Comparison of ENCODE assay signal across 11 mouse cellular contexts in the genomic region with DNA sequence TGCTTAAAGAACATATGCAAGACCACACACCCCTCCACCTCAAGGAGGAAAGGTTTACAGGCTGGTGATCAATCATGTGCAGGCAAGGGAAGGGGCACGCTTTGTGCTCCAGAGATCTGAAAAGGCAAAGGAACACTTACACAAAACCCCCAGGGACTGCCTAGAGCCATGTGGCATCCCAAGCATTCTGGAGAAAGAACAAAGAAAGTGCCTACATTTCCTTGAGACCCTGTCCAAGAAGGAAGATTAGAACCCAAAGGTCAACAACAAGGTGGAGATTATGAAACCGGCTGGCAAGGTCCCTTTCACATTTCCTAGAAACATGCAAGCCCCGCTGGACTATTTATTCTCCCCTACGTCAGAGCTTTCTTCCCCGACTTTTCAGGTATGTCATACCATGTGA. TPM values are rescaled to one million over a fixed set of nuclear protein-coding genes. Genes with fewer than 3 reads are reported as not detected.
DNase-seq lines count a peak whose midpoint lies in the region; ATAC-seq lines count a peak whose summit lies in the region.
"Had no signal": no experiment of that assay in that cellular context is flagged by ENCODE, and none has a peak within 500 bp of the region (broad histone marks: within the 10 kb centered on the region; RNA-seq: fewer than 3 reads in every experiment).

No protein-coding gene starts in this region.

- WGBS in lung, embryonic 15.5 days = 43% methylated on average over 5 of the region's 5 CpGs
- WGBS in liver, embryonic 12.5 days (ENCODE audit: insufficient replicate concordance) = 66% methylated on average over 5 of the region's 5 CpGs
- 58% methylated on average over 5 of the region's 5 CpGs for WGBS in hindbrain, embryonic 14.5 days

- H3K27ac ChIP-seq in lung, embryonic 15.5 days = peak overlapping the region; percentile 36; the same call in 1 of the 2 replicates
- H3K27ac ChIP-seq in liver, embryonic 12.5 days = no peak overlapping the region
- no peak overlapping the region for H3K27ac ChIP-seq in hindbrain, embryonic 14.5 days
- H3K27ac ChIP-seq: neural tube, embryonic 13.5 days had no signal

- DNase-seq in adrenal gland, postnatal 14 days = peak; percentile 36
- DNase-seq in adrenal gland, adult 18-20 months (ENCODE audit: low spot score in 2 of 2) = no peak
- peak; percentile 41 for DNase-seq in 3T3-L1 (ENCODE audit: low read depth, low spot score)
- peak; percentile 80 for DNase-seq in kidney, adult 9 months
- DNase-seq in thymus, postnatal 4 days = no peak
- DNase-seq in hindbrain, embryonic 14.5 days (ENCODE audit: low spot score) = no peak

- H3K36me3 ChIP-seq in lung, embryonic 15.5 days = no peaks in the 10 kb centered on the region
- H3K36me3 ChIP-seq in liver, embryonic 12.5 days = no peaks in the 10 kb centered on the region
- no peaks in the 10 kb centered on the region for H3K36me3 ChIP-seq in hindbrain, embryonic 14.5 days (replicated peaks; ENCODE audit: control insufficient read depth, insufficient read depth)
- H3K36me3 ChIP-seq: neural tube, embryonic 13.5 days had no signal

- ATAC-seq in lung, embryonic 15.5 days (ENCODE audit: borderline replicate concordance, extremely low read depth, low FRiP score, low TSS enrichment) = no peak
- ATAC-seq in liver, embryonic 12.5 days = no peak
- ATAC-seq in hindbrain, embryonic 14.5 days (ENCODE audit: low FRiP score) = no peak

- H3K4me3 ChIP-seq in lung, embryonic 15.5 days = no peak overlapping the region
- H3K4me3 ChIP-seq in liver, embryonic 12.5 days = no peak overlapping the region
- no peak overlapping the region for H3K4me3 ChIP-seq in hindbrain, embryonic 14.5 days (replicated peaks; ENCODE audit: low read length)
- H3K4me3 ChIP-seq: erythroblast, embryonic 14.5 days; neural tube, embryonic 13.5 days had no signal

- H3K4me1 ChIP-seq in lung, embryonic 15.5 days = peaks cover 21% of the 10 kb centered on the region; the same call in 1 of the 2 replicates
- no peaks in the 10 kb centered on the region for H3K4me1 ChIP-seq in liver, embryonic 12.5 days
- H3K4me1 ChIP-seq in hindbrain, embryonic 14.5 days (replicated peaks; ENCODE audit: control insufficient read depth, insufficient read depth, low read length) = no peaks in the 10 kb centered on the region
- H3K4me1 ChIP-seq: neural tube, embryonic 13.5 days had no signal

- H3K27me3 ChIP-seq in lung, embryonic 15.5 days = no peaks in the 10 kb centered on the region
- H3K27me3 ChIP-seq in liver, embryonic 12.5 days (replicated peaks) = no peaks in the 10 kb centered on the region
- no peaks in the 10 kb centered on the region for H3K27me3 ChIP-seq in hindbrain, embryonic 14.5 days (ENCODE audit: control insufficient read depth, insufficient read depth, low read length)
- H3K27me3 ChIP-seq: neural tube, embryonic 13.5 days had no signal

- H3K9me3 ChIP-seq in lung, embryonic 15.5 days = no peaks in the 10 kb centered on the region
- no peaks in the 10 kb centered on the region for H3K9me3 ChIP-seq in liver, embryonic 12.5 days (replicated peaks)
- H3K9me3 ChIP-seq in hindbrain, embryonic 14.5 days (ENCODE audit: control insufficient read depth, low read length) = no peaks in the 10 kb centered on the region
- H3K9me3 ChIP-seq: neural tube, embryonic 13.5 days had no signal

- no peak overlapping the region for H3K9ac ChIP-seq in lung, embryonic 15.5 days
- H3K9ac ChIP-seq in liver, embryonic 12.5 days = no peak overlapping the region
- no peak overlapping the region for H3K9ac ChIP-seq in hindbrain, embryonic 14.5 days
- H3K9ac ChIP-seq: neural tube, embryonic 13.5 days had no signal

- no peak overlapping the region for H3K4me2 ChIP-seq in lung, embryonic 15.5 days
- no peak overlapping the region for H3K4me2 ChIP-seq in liver, embryonic 12.5 days
- no peak overlapping the region for H3K4me2 ChIP-seq in hindbrain, embryonic 14.5 days (replicated peaks)
- H3K4me2 ChIP-seq: neural tube, embryonic 13.5 days had no signal

RNA-seq across cellular contexts. Expression of a gene that starts 11.2 kb away (rescaled TPM):
- total RNA-seq in adrenal gland, postnatal 14 days (2021) = 24.8 and 26.3 TPM in 2 replicates
- 10 to 100 TPM; 26.0 to 29.9 TPM for total RNA-seq in adrenal gland, adult 18-20 months (2021)
- polyA plus RNA-seq in lung, embryonic 15.5 days (2015; fragmentation: Nextera tagmentation; extraction: Ambion mirVana) = 48.4 and 57.3 TPM in 2 replicates
- polyA plus RNA-seq in liver, embryonic 12.5 days (2016; fragmentation: Nextera tagmentation; extraction: Ambion mirVana) = 51.6 and 51.7 TPM in 2 replicates
- polyA plus RNA-seq in hindbrain, embryonic 14.5 days (2014; fragmentation: Nextera tagmentation; extraction: Ambion mirVana) = 27.7 and 29.1 TPM in 2 replicates

RNA-seq across cellular contexts. Expression of a gene that starts 11.5 kb away (rescaled TPM):
- total RNA-seq in adrenal gland, postnatal 14 days (2021) = 0.78 and 0.83 TPM in 2 replicates
- total RNA-seq in adrenal gland, adult 18-20 months (2021) = 1 to 10 TPM in 1 of 2 experiments, under 1 TPM in 1; 0.66 to 1.1 TPM
- 0.55 and 0.78 TPM in 2 replicates for polyA plus RNA-seq in lung, embryonic 15.5 days (2015; fragmentation: Nextera tagmentation; extraction: Ambion mirVana)
- polyA plus RNA-seq in liver, embryonic 12.5 days (2016; fragmentation: Nextera tagmentation; extraction: Ambion mirVana) = 0.13 and 0.14 TPM in 2 replicates
- polyA plus RNA-seq in hindbrain, embryonic 14.5 days (2014; fragmentation: Nextera tagmentation; extraction: Ambion mirVana) = 0.59 and 0.82 TPM in 2 replicates
- total RNA-seq: granulocyte monocyte progenitor cell, adult 5-6 weeks had no signal
- polyA plus RNA-seq: erythroblast, embryonic 14.5 days had no signal

Comparison
In these comparisons a context has a peak if more than half of its experiments do, and no peak if none do; other contexts are left out.
1. DNase-seq: peak in adrenal gland, postnatal 14 days (single experiment), 3T3-L1 (single experiment) and kidney, adult 9 months (single experiment); none in adrenal gland, adult 18-20 months (0 of 2), thymus, postnatal 4 days (single experiment) and hindbrain, embryonic 14.5 days (single experiment).